Mouse (Mus musculus): ENCODE measurements around the gene Zfpl1.
"Not testable (repeated sequence)": the region's sequence is repeated elsewhere in the genome, so short reads cannot be mapped to it uniquely, and the experiment has no call there.

The Zfpl1 gene

GRCm38 (mm10) chr19:6057313-6058096 lies 27.3 kb downstream of the Zfpl1 start, which contains the start of the genes Mrpl49 and Fau:
Mrpl49 (minus strand) TSS chr19:6057785.
Fau (plus strand) TSS chr19:6057844.
- peak; percentile 99 for DNase-seq

- DNase-seq: no peak
Observed at GRCm38 (mm10) chr19:6056696-6057095, 28.1 kb downstream of the Zfpl1 start.

- DNase-seq: no peak
Observed at GRCm38 (mm10) chr19:6054296-6054695, 30.5 kb downstream of the Zfpl1 start.

- DNase-seq: no peak
Observed at GRCm38 (mm10) chr19:6052516-6052915, 32.2 kb downstream of the Zfpl1 start.

GRCm38 (mm10) chr19:6048681-6049410 lies 35.9 kb downstream of the Zfpl1 start:
- no peak for DNase-seq

GRCm38 (mm10) chr19:6047899-6048166 lies 36.9 kb downstream of the Zfpl1 start:
- peak; percentile 18 for DNase-seq

- DNase-seq: no peak
Observed at GRCm38 (mm10) chr19:6047154-6047898, 37.4 kb downstream of the Zfpl1 start.

- peak; percentile 86 for DNase-seq
Observed at GRCm38 (mm10) chr19:6046294-6047153, 38.2 kb downstream of the Zfpl1 start, which contains the start of gene Syvn1. Syvn1 (plus strand) TSS chr19:6046576.

- no peak for DNase-seq
Observed at GRCm38 (mm10) chr19:6045366-6046293, 39.1 kb downstream of the Zfpl1 start.

- not testable (repeated sequence) for DNase-seq
Observed at GRCm38 (mm10) chr19:6044102-6044501, 40.7 kb downstream of the Zfpl1 start.

- DNase-seq: no peak
Observed at GRCm38 (mm10) chr19:6042293-6042692, 42.5 kb downstream of the Zfpl1 start.

GRCm38 (mm10) chr19:6040002-6040401 lies 44.8 kb downstream of the Zfpl1 start:
- no peak for DNase-seq

- no peak for DNase-seq
Observed at GRCm38 (mm10) chr19:6038326-6038725, 46.4 kb downstream of the Zfpl1 start.

GRCm38 (mm10) chr19:6037695-6038094 lies 47.1 kb downstream of the Zfpl1 start:
- DNase-seq: no peak

GRCm38 (mm10) chr19:6035966-6036585 lies 48.7 kb downstream of the Zfpl1 start:
- no peak for DNase-seq

Data from cerebellum, adult 11 months (tissue).